ENCODE assay signal across 21 mouse cellular contexts in the genomic region with DNA sequence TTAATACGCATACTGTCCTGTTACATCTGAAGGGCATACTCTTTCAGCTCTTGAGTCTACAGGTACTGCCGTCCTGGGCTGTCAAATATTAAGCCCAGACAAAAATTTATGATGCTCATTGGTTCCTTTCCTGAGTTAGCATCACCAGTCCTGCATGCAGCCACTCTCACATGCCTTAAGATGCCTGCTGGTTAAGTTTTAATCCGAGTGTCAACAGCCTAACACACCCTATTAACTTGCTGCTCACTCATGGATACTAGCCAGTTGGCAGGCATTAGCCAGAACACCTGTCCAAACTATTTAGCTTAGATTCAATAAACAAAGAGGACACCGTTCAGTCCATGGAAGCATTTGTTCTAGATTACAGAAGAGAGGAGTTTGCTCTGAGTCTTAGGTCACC.
DNase-seq lines count a peak whose midpoint lies in the region; ATAC-seq and TF ChIP-seq lines count a peak whose summit lies in the region.
"Had no signal": no experiment of that assay in that cellular context is flagged by ENCODE, and none has a peak within 500 bp of the region (broad histone marks: within the 10 kb centered on the region; RNA-seq: fewer than 3 reads in every experiment).

No protein-coding gene starts in this region.

- H3K27me3 ChIP-seq in liver, adult 2 months (ENCODE audit: control insufficient read depth, insufficient read depth, low read length) = no peaks in the 10 kb centered on the region
- H3K27me3 ChIP-seq in liver, embryonic 11.5 days (replicated peaks; ENCODE audit: control insufficient read depth, insufficient read depth, low read length) = no peaks in the 10 kb centered on the region
- no peaks in the 10 kb centered on the region; the same call in 1 of the 2 replicates for H3K27me3 ChIP-seq in kidney, adult 2 months (replicated peaks; ENCODE audit: control insufficient read depth, insufficient read depth, low read length)
- H3K27me3 ChIP-seq in kidney, embryonic 16.5 days (ENCODE audit: insufficient read depth, low read length) = no peaks in the 10 kb centered on the region
- H3K27me3 ChIP-seq in embryonic facial prominence, embryonic 10.5 days (replicated peaks; ENCODE audit: low read depth, poor library complexity, severe bottlenecking) = no peaks in the 10 kb centered on the region
- H3K27me3 ChIP-seq: CH12.LX; embryonic facial prominence, embryonic 12.5 days; forebrain, embryonic 15.5 days had no signal

- no peak overlapping the region for H3K4me2 ChIP-seq in liver, embryonic 11.5 days
- H3K4me2 ChIP-seq in kidney, embryonic 16.5 days (replicated peaks; ENCODE audit: low read depth, low read length) = no peak overlapping the region
- H3K4me2 ChIP-seq: embryonic facial prominence, embryonic 12.5 days; forebrain, embryonic 15.5 days; heart, embryonic 11.5 days; heart, embryonic 15.5 days; hindbrain, embryonic 13.5 days had no signal

- no peaks in the 10 kb centered on the region for H3K4me1 ChIP-seq in liver, adult 2 months (ENCODE audit: control insufficient read depth, insufficient read depth, low read length)
- no peaks in the 10 kb centered on the region for H3K4me1 ChIP-seq in liver, embryonic 11.5 days (replicated peaks; ENCODE audit: control insufficient read depth, insufficient read depth, low read length)
- H3K4me1 ChIP-seq in kidney, adult 2 months (ENCODE audit: control insufficient read depth, insufficient read depth, low read length) = peaks cover 6% of the 10 kb centered on the region; the same call in 1 of the 2 replicates
- H3K4me1 ChIP-seq in kidney, embryonic 16.5 days (ENCODE audit: insufficient read depth, low read length) = no peaks in the 10 kb centered on the region
- H3K4me1 ChIP-seq in embryonic facial prominence, embryonic 10.5 days = no peaks in the 10 kb centered on the region
- H3K4me1 ChIP-seq: embryonic facial prominence, embryonic 12.5 days; heart, embryonic 15.5 days had no signal

- TF ChIP-seq CTCF in liver, adult 2 months (IDR thresholded peaks at IDR 0.05; ENCODE audit: low read depth, low read length) = no peak
- no peak for TF ChIP-seq CTCF in kidney, adult 2 months (conservative IDR thresholded peaks at IDR 0.05; ENCODE audit: insufficient read depth, insufficient read length, low read depth, low read length)

- H3K36me3 ChIP-seq in liver, adult 2 months (ENCODE audit: control insufficient read depth, insufficient read depth, low read length) = no peaks in the 10 kb centered on the region
- no peaks in the 10 kb centered on the region for H3K36me3 ChIP-seq in liver, embryonic 11.5 days (ENCODE audit: control insufficient read depth, insufficient read depth, low read length)
- no peaks in the 10 kb centered on the region for H3K36me3 ChIP-seq in kidney, adult 2 months (ENCODE audit: control insufficient read depth, insufficient read depth, low read length)
- no peaks in the 10 kb centered on the region for H3K36me3 ChIP-seq in kidney, embryonic 16.5 days (ENCODE audit: insufficient read depth, low read length)
- H3K36me3 ChIP-seq in embryonic facial prominence, embryonic 10.5 days (replicated peaks) = no peaks in the 10 kb centered on the region
- H3K36me3 ChIP-seq: embryonic facial prominence, embryonic 12.5 days; forebrain, embryonic 15.5 days; heart, embryonic 15.5 days; hindbrain, embryonic 13.5 days had no signal

- no peak overlapping the region for H3K4me3 ChIP-seq in liver, adult 2 months (ENCODE audit: insufficient read depth, low read depth, low read length)
- no peak overlapping the region for H3K4me3 ChIP-seq in liver, embryonic 11.5 days (ENCODE audit: low read depth, low read length)
- no peak overlapping the region for H3K4me3 ChIP-seq in kidney, adult 2 months (ENCODE audit: insufficient read depth, low read depth, low read length)
- no peak overlapping the region for H3K4me3 ChIP-seq in kidney, embryonic 16.5 days (ENCODE audit: low read length)
- H3K4me3 ChIP-seq in embryonic facial prominence, embryonic 10.5 days = no peak overlapping the region
- H3K4me3 ChIP-seq: embryonic facial prominence, embryonic 12.5 days; forebrain, embryonic 15.5 days; heart, adult 2 months; heart, embryonic 15.5 days; hindbrain, embryonic 13.5 days had no signal

- H3K27ac ChIP-seq in liver, adult 2 months (replicated peaks; ENCODE audit: insufficient read depth, low read depth, low read length) = no peak overlapping the region
- no peak overlapping the region for H3K27ac ChIP-seq in liver, embryonic 11.5 days (ENCODE audit: low read depth, low read length)
- H3K27ac ChIP-seq in kidney, adult 2 months (ENCODE audit: insufficient read depth, low read depth, low read length) = no peak overlapping the region; the same call in 1 of the 2 replicates
- H3K27ac ChIP-seq in kidney, embryonic 16.5 days (ENCODE audit: low read length) = no peak overlapping the region
- no peak overlapping the region for H3K27ac ChIP-seq in embryonic facial prominence, embryonic 10.5 days (replicated peaks)
- H3K27ac ChIP-seq: embryonic facial prominence, embryonic 12.5 days; forebrain, embryonic 15.5 days; heart, adult 2 months; heart, embryonic 15.5 days; hindbrain, embryonic 13.5 days had no signal

- peak; percentile 89 for DNase-seq in liver, adult 2 months (ENCODE audit: extremely low read depth, low read depth, low spot score)
- no peak for DNase-seq in liver, embryonic 11.5 days (ENCODE audit: low spot score)
- peak; percentile 92 for DNase-seq in kidney, adult 2 months
- peak; percentile 71 to 76 for DNase-seq in kidney, postnatal 25 days
- DNase-seq in urinary bladder, adult 18-20 months (ENCODE audit: low spot score in 2 of 2) = no peak
- DNase-seq in embryonic facial prominence, embryonic 10.5 days (ENCODE audit: low spot score) = no peak
- DNase-seq: adrenal gland, adult 8-10 months; adrenal gland, postnatal 36 days; cerebellum, adult 2 months; cerebellum, postnatal 10 days; gastrocnemius, postnatal 10 days; heart, adult 2 months; heart, postnatal 14 days had no signal

- 36% methylated on average over 4 of the region's 4 CpGs for WGBS in liver, adult 2 months
- 58% methylated on average over 4 of the region's 4 CpGs for WGBS in liver, embryonic 11.5 days
- 31% methylated on average over 4 of the region's 4 CpGs for WGBS in kidney, adult 2 months
- 48% methylated on average over 4 of the region's 4 CpGs for WGBS in kidney, embryonic 16.5 days
- WGBS in embryonic facial prominence, embryonic 10.5 days = 73% methylated on average over 4 of the region's 4 CpGs

- no peak for TF ChIP-seq POLR2A in liver, adult 2 months (IDR thresholded peaks at IDR 0.05; ENCODE audit: extremely low read depth, insufficient read depth, low read length)
- TF ChIP-seq POLR2A in kidney, adult 2 months (IDR thresholded peaks at IDR 0.05; ENCODE audit: low read depth, low read length) = no peak

- H3K79me2 ChIP-seq in liver, adult 2 months (ENCODE audit: control insufficient read depth, insufficient read depth, low read length) = no peaks in the 10 kb centered on the region

- no peak overlapping the region for H3K9ac ChIP-seq in liver, adult 2 months (ENCODE audit: low read depth, low read length)
- no peak overlapping the region for H3K9ac ChIP-seq in liver, embryonic 11.5 days (ENCODE audit: low read depth, low read length)
- no peak overlapping the region for H3K9ac ChIP-seq in kidney, embryonic 16.5 days (replicated peaks; ENCODE audit: low read length)
- H3K9ac ChIP-seq: embryonic facial prominence, embryonic 12.5 days; forebrain, embryonic 15.5 days; heart, embryonic 15.5 days; hindbrain, embryonic 13.5 days had no signal

- ATAC-seq in liver, embryonic 11.5 days (replicated peaks; ENCODE audit: low FRiP score) = no peak
- peak; percentile 89 for ATAC-seq in kidney, embryonic 16.5 days (ENCODE audit: low FRiP score, low TSS enrichment)
- ATAC-seq in granulocyte monocyte progenitor cell, adult 5-6 weeks (replicated peaks; ENCODE audit: poor library complexity, severe bottlenecking) = no peak
- ATAC-seq: forebrain, embryonic 15.5 days had no signal

- no peaks in the 10 kb centered on the region for H3K9me3 ChIP-seq in liver, embryonic 11.5 days (ENCODE audit: control insufficient read depth, low read length)
- H3K9me3 ChIP-seq in kidney, embryonic 16.5 days (ENCODE audit: low read length) = no peaks in the 10 kb centered on the region
- H3K9me3 ChIP-seq in embryonic facial prominence, embryonic 10.5 days = no peaks in the 10 kb centered on the region
- H3K9me3 ChIP-seq: embryonic facial prominence, embryonic 12.5 days; forebrain, embryonic 15.5 days; heart, embryonic 15.5 days; hindbrain, embryonic 13.5 days had no signal

Comparison
In these comparisons a context has a peak if more than half of its experiments do, and no peak if none do; other contexts are left out.
1. DNase-seq: peak in liver, adult 2 months (single experiment), kidney, adult 2 months (single experiment) and kidney, postnatal 25 days (2 of 2); none in liver, embryonic 11.5 days (single experiment), urinary bladder, adult 18-20 months (0 of 2) and embryonic facial prominence, embryonic 10.5 days (single experiment).